16 mouse cellular contexts compared by ENCODE assay signal in the genomic region with DNA sequence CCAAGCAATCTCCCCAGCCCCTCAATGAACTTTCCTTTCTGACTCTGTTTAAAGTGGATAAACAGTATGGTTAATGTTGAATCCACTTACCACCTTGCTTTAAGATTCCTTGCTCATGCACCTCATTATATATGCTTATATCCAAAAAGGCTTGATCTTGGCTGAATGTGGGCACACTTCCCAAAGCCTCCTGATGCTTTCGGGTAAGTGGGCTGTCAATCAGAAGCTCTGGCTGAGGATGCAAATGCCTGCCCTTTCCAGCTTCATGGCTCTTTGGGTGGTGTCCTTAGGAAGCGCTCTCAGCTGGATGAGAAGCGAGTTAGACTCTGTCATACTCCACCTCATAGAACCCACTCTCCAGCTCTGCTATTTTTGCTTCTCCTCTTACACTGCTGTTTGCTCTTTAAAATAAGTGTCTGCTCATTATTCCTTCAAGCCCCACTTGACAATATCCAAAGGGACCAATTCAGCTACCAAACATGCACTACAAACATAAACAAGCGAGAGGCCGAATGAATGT.
A peak's percentile ranks its signal among the peaks of the same experiment; 100 is the strongest.
DNase-seq lines count a peak whose midpoint lies in the region; TF ChIP-seq lines count a peak whose summit lies in the region.
"Had no signal": no experiment of that assay in that cellular context is flagged by ENCODE, and none has a peak within 500 bp of the region (broad histone marks: within the 10 kb centered on the region; RNA-seq: fewer than 3 reads in every experiment).

No protein-coding gene starts in this region.

- H3K4me1 ChIP-seq in cortical plate, adult 2 months (ENCODE audit: control insufficient read depth, insufficient read depth, low read length) = peaks cover 14% of the 10 kb centered on the region
- H3K4me1 ChIP-seq: neural tube, embryonic 12.5 days had no signal

- TF ChIP-seq POLR2A in cortical plate, adult 2 months (IDR thresholded peaks at IDR 0.05; ENCODE audit: extremely low read depth, insufficient read depth, low read length) = no peak

- H3K4me3 ChIP-seq in cortical plate, adult 2 months (ENCODE audit: insufficient read depth, low read length) = no peak overlapping the region
- H3K4me3 ChIP-seq: heart, embryonic 12.5 days; neural tube, embryonic 12.5 days had no signal

- no peak for TF ChIP-seq CTCF in cortical plate, adult 2 months (IDR thresholded peaks at IDR 0.05; ENCODE audit: extremely low read depth, insufficient read depth, low read length)

- peak overlapping the region; percentile 66 for H3K27ac ChIP-seq in cortical plate, adult 2 months (ENCODE audit: insufficient read depth, low read length)
- H3K27ac ChIP-seq: neural tube, embryonic 12.5 days had no signal

- peak; percentile 22 to 35 for DNase-seq in cerebellum, postnatal 14 days
- no peak for DNase-seq in cerebellum, postnatal 36 days
- peak; percentile 31 for DNase-seq in heart, adult 11 months
- no peak for DNase-seq in heart, postnatal 36 days
- DNase-seq in left cerebral cortex, postnatal 4 days = peak; percentile 49
- no peak for DNase-seq in left cerebral cortex, adult 18-20 months (ENCODE audit: low spot score in 2 of 2)
- DNase-seq in lung, postnatal 10 days = no peak
- DNase-seq: adrenal gland, postnatal 25 days; cerebellum, adult 8-10 months; gastrocnemius, postnatal 36 days; kidney, adult 18-20 months; kidney, postnatal 10 days; lung, postnatal 4 days had no signal

- intact Hi-C loops in heart, postnatal 36 days (cut with DNase I) = no loop called here
- intact Hi-C loops in left cerebral cortex, postnatal 4 days (cut with DNase I) = no loop called here

Comparison
In these comparisons a context has a peak if more than half of its experiments do, and no peak if none do; other contexts are left out.
1. DNase-seq: peak in cerebellum, postnatal 14 days (2 of 2), heart, adult 11 months (single experiment) and left cerebral cortex, postnatal 4 days (single experiment); none in cerebellum, postnatal 36 days (0 of 2), heart, postnatal 36 days (0 of 2), left cerebral cortex, adult 18-20 months (0 of 2) and lung, postnatal 10 days (single experiment).